Mouse (Mus musculus): ENCODE results near the gene Mylk3. TPM values are rescaled to one million over a fixed set of nuclear protein-coding genes. Genes with fewer than 3 reads are reported as not detected.

The Mylk3 gene
- polyA plus RNA-seq, 1 experiment from 2014 or later: 3.1 TPM

DNA sequence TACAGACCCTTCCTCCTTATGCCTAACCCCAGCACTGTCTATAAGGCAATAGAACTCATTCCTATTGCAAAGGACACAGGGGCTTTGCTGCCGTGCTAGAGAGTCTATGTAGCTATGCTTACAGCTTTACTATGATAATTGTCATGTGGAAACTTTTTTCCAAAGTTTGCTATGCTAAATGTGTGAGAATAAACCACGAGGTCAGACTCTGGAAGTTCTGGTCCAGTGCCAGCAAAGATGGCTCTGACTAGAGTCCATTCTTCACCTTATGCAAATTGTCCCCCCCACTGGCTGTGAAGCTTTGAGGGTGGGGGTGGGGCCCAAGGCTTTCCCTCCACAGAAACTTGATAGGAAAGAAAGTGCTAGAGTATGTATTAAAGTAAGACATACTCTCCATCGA is 9.6 kb downstream of the Mylk3 start:
- no peak overlapping the region for H3K9ac ChIP-seq (ENCODE audit: low read length)
- no peak overlapping the region for H3K4me3 ChIP-seq (ENCODE audit: low read depth, low read length)
- no peak for ATAC-seq (replicated peaks; ENCODE audit: low FRiP score, low TSS enrichment, low read depth)
- H3K4me1 ChIP-seq (replicated peaks; ENCODE audit: control insufficient read depth, insufficient read depth, low read length): peaks cover 26% of the 10 kb centered on the region
- 59% methylated on average over 3 of the region's 3 CpGs for WGBS
- no peak for DNase-seq (ENCODE audit: low spot score)
- no peaks in the 10 kb centered on the region for H3K27me3 ChIP-seq (replicated peaks; ENCODE audit: control insufficient read depth, insufficient read depth, low read length)
- H3K36me3 ChIP-seq (ENCODE audit: control insufficient read depth, insufficient read depth, low read length): no peaks in the 10 kb centered on the region
- no peak overlapping the region for H3K27ac ChIP-seq (ENCODE audit: low read depth)
- H3K4me2 ChIP-seq (ENCODE audit: low read length): no peak overlapping the region
- H3K9me3 ChIP-seq (ENCODE audit: control insufficient read depth, low read length): no peaks in the 10 kb centered on the region

DNA sequence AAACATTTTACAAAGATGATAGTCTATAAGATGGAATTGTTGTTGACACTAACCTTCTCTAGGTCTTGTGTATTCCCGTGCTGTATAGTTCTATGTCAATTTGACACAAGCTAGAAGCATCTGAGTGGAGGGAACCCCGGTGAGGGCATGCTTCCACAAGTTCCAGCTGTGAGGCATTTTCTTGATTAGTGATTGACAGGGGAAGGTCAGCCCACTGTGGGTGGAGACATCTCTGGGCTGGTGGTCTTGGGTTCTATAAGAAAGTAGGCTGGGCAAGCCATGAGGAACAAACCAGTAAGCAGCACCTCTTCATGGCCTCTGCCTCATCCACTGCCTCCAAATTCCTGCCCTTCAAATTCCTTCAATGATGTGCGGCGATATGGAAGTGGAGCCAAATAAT is 11.9 kb downstream of the Mylk3 start:
- no peak overlapping the region for H3K9ac ChIP-seq (ENCODE audit: low read length)
- H3K4me2 ChIP-seq (ENCODE audit: low read length): no peak overlapping the region
- H3K4me1 ChIP-seq (replicated peaks; ENCODE audit: control insufficient read depth, insufficient read depth, low read length): peaks cover 14% of the 10 kb centered on the region
- no peaks in the 10 kb centered on the region for H3K27me3 ChIP-seq (replicated peaks; ENCODE audit: control insufficient read depth, insufficient read depth, low read length)
- no peaks in the 10 kb centered on the region for H3K36me3 ChIP-seq (ENCODE audit: control insufficient read depth, insufficient read depth, low read length)
- no peaks in the 10 kb centered on the region for H3K9me3 ChIP-seq (ENCODE audit: control insufficient read depth, low read length)
- WGBS: 50% methylated on average over 4 of the region's 4 CpGs
- H3K4me3 ChIP-seq (ENCODE audit: low read depth, low read length): no peak overlapping the region
- DNase-seq (ENCODE audit: low spot score) (no peak), ATAC-seq (replicated peaks; ENCODE audit: low FRiP score, low TSS enrichment, low read depth) (no peak)
- H3K27ac ChIP-seq (ENCODE audit: low read depth): no peak overlapping the region

DNA sequence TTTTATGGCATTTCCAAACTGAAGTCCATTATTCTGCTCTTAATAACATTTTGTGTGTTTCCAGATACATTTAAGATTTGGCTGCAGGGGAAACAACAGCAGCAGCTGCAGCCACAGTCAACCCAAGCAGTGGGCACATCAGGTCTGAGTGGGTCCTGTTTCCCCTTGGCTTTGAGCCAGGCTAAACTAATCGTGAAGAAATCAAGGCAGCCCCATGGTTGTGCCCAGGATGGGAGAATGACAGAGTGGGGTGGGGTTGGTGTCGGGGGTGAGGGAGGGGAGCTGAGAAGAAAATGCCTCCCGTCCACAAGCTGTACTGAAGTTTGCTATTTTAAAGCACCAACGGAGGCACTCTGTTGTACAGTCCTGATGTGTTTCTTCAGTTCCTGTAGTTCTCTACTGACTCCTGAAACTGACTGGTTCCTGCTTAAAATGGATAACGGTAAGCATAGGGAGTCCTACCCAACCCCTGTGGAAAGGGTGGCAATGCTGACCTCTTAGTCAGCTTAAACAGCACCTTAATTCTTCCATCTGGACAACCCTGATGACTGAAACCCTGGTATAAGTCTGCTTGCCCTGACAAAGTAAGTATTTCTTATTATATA is 12.6 kb downstream of the Mylk3 start:
- ATAC-seq (replicated peaks; ENCODE audit: low FRiP score, low TSS enrichment, low read depth): no peak

DNA sequence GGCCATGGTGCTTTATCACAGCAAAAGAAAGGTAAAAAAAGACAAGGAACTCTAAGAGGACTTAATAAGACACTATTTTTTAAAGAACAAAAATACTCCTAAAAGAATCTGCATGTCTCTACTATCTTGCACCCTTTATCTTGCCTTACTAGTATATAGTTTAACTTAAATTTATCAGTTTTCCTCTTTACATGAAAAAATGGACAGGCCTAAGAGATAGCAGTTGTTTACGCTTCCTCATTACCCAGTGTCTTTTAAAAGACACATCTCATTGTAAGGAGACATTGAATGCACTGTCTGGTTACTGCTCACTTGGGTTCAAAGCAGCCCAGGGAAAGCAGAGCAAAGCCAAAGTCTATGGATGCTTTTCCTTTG is 13.7 kb downstream of the Mylk3 start:
- ATAC-seq (replicated peaks; ENCODE audit: low FRiP score, low TSS enrichment, low read depth): no peak
- Histone ChIP-seq H3K4me3 (ENCODE audit: low read depth, low read length) (no peak overlapping the region), H3K36me3 (ENCODE audit: control insufficient read depth, insufficient read depth, low read length) (no peaks in the 10 kb centered on the region), H3K27me3 (replicated peaks; ENCODE audit: control insufficient read depth, insufficient read depth, low read length) (no peaks in the 10 kb centered on the region), H3K4me1 (replicated peaks; ENCODE audit: control insufficient read depth, insufficient read depth, low read length) (peaks cover 6% of the 10 kb centered on the region), H3K9me3 (ENCODE audit: control insufficient read depth, low read length) (no peaks in the 10 kb centered on the region), H3K27ac (ENCODE audit: low read depth) (no peak overlapping the region), H3K9ac (ENCODE audit: low read length) (no peak overlapping the region), H3K4me2 (ENCODE audit: low read length) (no peak overlapping the region)
- 94% methylated on average over 1 of the region's 1 CpGs for WGBS
- no peak for DNase-seq (ENCODE audit: low spot score)

More for the DNA sequence above, 12.6 kb downstream of the Mylk3 start:
- no peak for DNase-seq (ENCODE audit: low spot score)
- Histone ChIP-seq H3K27me3 (replicated peaks; ENCODE audit: control insufficient read depth, insufficient read depth, low read length) (no peaks in the 10 kb centered on the region), H3K36me3 (ENCODE audit: control insufficient read depth, insufficient read depth, low read length) (no peaks in the 10 kb centered on the region), H3K4me1 (replicated peaks; ENCODE audit: control insufficient read depth, insufficient read depth, low read length) (peaks cover 7% of the 10 kb centered on the region), H3K9me3 (ENCODE audit: control insufficient read depth, low read length) (no peaks in the 10 kb centered on the region), H3K4me3 (ENCODE audit: low read depth, low read length) (no peak overlapping the region), H3K4me2 (ENCODE audit: low read length) (no peak overlapping the region), H3K9ac (ENCODE audit: low read length) (no peak overlapping the region), H3K27ac (ENCODE audit: low read depth) (no peak overlapping the region)
- WGBS: 64% methylated on average over 5 of the region's 5 CpGs

DNA sequence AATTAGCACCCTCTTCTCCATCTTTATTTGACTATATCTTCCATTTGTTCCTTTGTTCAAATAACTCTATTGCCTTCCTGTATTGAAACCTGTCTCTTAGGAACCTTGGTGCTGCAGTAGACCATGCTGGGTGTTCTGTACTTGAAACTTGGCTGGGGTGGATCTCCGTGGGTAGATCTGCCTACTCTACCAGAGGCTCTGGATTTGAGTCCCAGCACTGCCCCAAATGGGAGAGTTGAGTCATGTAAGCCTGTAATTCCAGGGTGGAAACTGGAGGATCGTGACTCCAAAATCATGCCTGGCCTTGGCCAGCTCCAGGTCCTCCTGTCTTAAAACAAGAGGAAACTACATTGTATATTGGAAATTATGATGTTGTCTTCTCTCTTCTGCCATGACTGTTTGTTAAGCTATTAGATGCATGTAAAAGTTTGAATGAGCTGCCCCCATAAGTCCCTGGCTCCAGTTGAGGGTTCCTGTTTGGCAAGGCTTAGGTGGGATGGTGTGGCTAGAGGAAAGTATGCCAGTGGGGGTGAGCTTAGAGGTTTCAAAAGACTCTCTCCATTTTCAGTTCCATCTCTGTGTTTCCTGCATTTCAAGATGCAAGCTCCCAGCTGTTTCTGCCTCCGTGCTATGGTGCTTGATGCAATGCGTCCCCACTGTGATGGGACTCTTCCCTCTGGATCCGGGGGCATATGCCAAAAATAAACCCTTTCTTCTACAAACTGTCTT is 14.2 kb downstream of the Mylk3 start:
- Histone ChIP-seq H3K9ac (ENCODE audit: low read length) (no peak overlapping the region), H3K4me3 (ENCODE audit: low read depth, low read length) (no peak overlapping the region), H3K36me3 (ENCODE audit: control insufficient read depth, insufficient read depth, low read length) (no peaks in the 10 kb centered on the region), H3K4me2 (ENCODE audit: low read length) (no peak overlapping the region), H3K9me3 (ENCODE audit: control insufficient read depth, low read length) (no peaks in the 10 kb centered on the region), H3K27me3 (replicated peaks; ENCODE audit: control insufficient read depth, insufficient read depth, low read length) (no peaks in the 10 kb centered on the region), H3K27ac (ENCODE audit: low read depth) (no peak overlapping the region), H3K4me1 (replicated peaks; ENCODE audit: control insufficient read depth, insufficient read depth, low read length) (peaks cover 6% of the 10 kb centered on the region)
- WGBS: 80% methylated on average over 5 of the region's 5 CpGs
- no peak for ATAC-seq (replicated peaks; ENCODE audit: low FRiP score, low TSS enrichment, low read depth)
- DNase-seq (ENCODE audit: low spot score): no peak

DNA sequence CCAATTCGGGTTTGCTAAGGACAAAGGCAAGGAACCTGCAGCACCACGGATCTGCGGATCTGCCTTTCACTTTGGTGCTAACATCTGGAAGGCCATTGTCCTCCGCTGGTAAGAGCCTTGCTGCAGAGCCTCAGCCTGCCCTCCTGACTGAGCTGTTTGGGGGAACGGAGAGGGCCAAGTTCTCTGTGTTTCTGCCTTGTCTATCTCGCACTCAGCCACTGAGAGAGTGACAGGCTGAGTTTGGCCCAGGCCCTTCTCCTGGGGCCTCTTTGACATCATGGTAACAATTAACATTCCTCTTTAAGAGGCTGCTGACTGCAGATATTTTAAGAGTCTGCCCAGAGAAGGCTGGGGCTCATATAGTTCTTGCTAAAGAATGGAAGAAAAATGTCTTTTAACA is 21.0 kb downstream of the Mylk3 start:
- 47% methylated on average over 6 of the region's 6 CpGs for WGBS
- no peak overlapping the region for H3K4me3 ChIP-seq (ENCODE audit: low read depth, low read length)
- DNase-seq (ENCODE audit: low spot score): no peak
- ATAC-seq (replicated peaks; ENCODE audit: low FRiP score, low TSS enrichment, low read depth): no peak
- no peaks in the 10 kb centered on the region for H3K9me3 ChIP-seq (ENCODE audit: control insufficient read depth, low read length)
- no peak overlapping the region for H3K27ac ChIP-seq (ENCODE audit: low read depth)
- H3K27me3 ChIP-seq (replicated peaks; ENCODE audit: control insufficient read depth, insufficient read depth, low read length): no peaks in the 10 kb centered on the region
- H3K4me2 ChIP-seq (ENCODE audit: low read length): no peak overlapping the region
- H3K9ac ChIP-seq (ENCODE audit: low read length): no peak overlapping the region
- peaks cover 6% of the 10 kb centered on the region for H3K4me1 ChIP-seq (replicated peaks; ENCODE audit: control insufficient read depth, insufficient read depth, low read length)
- no peaks in the 10 kb centered on the region for H3K36me3 ChIP-seq (ENCODE audit: control insufficient read depth, insufficient read depth, low read length)

DNA sequence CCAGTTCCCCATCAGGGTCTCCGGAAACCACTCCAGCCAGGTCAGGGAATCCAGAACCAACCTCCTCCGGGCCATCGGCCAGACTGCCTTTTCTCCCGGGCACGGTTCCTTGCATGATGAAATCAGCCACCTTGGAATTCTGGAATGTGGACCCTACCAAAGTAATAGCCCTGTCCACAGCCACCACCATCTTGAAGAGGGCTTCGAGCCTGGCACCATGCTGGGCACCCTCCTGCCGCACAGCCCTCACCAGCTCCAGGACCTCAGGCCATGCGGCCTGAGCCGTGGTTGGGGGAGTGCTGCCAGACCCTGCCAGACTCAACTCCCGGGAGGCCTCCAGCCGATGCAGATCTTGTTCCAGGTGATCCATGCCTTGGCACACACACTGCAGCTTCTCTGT is 21.5 kb downstream of the Mylk3 start:
- H3K4me2 ChIP-seq (ENCODE audit: low read length): no peak overlapping the region
- no peak overlapping the region for H3K9ac ChIP-seq (ENCODE audit: low read length)
- H3K9me3 ChIP-seq (ENCODE audit: control insufficient read depth, low read length): no peaks in the 10 kb centered on the region
- no peak overlapping the region for H3K27ac ChIP-seq (ENCODE audit: low read depth)
- DNase-seq (ENCODE audit: low spot score) (no peak), ATAC-seq (replicated peaks; ENCODE audit: low FRiP score, low TSS enrichment, low read depth) (no peak)
- WGBS: 79% methylated on average over 11 of the region's 11 CpGs
- H3K4me3 ChIP-seq (ENCODE audit: low read depth, low read length): no peak overlapping the region
- peaks cover 6% of the 10 kb centered on the region for H3K4me1 ChIP-seq (replicated peaks; ENCODE audit: control insufficient read depth, insufficient read depth, low read length)
- H3K27me3 ChIP-seq (replicated peaks; ENCODE audit: control insufficient read depth, insufficient read depth, low read length): no peaks in the 10 kb centered on the region
- H3K36me3 ChIP-seq (ENCODE audit: control insufficient read depth, insufficient read depth, low read length): no peaks in the 10 kb centered on the region

DNA sequence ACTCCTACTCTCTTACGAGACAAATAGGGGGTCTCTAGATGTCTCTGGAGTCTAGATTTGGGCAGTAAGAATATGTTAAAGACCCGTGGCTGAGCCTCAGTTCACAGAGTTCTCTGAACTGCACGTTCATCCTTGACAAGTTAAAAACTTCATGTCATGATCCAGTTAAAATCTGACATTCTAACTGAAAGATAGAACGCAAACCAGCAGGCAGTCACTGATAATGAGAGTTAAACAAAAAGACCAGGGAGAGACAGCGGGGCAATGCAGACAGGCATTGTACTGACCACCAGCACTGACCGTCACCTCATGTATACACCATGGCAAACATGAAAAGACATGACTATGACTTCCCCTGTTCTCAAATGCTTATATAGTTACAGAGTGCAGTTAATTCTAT is 22.7 kb downstream of the Mylk3 start:
- no peak overlapping the region for H3K4me2 ChIP-seq (ENCODE audit: low read length)
- peaks cover 6% of the 10 kb centered on the region for H3K4me1 ChIP-seq (replicated peaks; ENCODE audit: control insufficient read depth, insufficient read depth, low read length)
- no peaks in the 10 kb centered on the region for H3K9me3 ChIP-seq (ENCODE audit: control insufficient read depth, low read length)
- no peak overlapping the region for H3K27ac ChIP-seq (ENCODE audit: low read depth)
- DNase-seq (ENCODE audit: low spot score) (no peak), ATAC-seq (replicated peaks; ENCODE audit: low FRiP score, low TSS enrichment, low read depth) (no peak)
- no peaks in the 10 kb centered on the region for H3K27me3 ChIP-seq (replicated peaks; ENCODE audit: control insufficient read depth, insufficient read depth, low read length)
- no peaks in the 10 kb centered on the region for H3K36me3 ChIP-seq (ENCODE audit: control insufficient read depth, insufficient read depth, low read length)
- WGBS: 82% methylated on average over 6 of the region's 6 CpGs
- no peak overlapping the region for H3K9ac ChIP-seq (ENCODE audit: low read length)
- H3K4me3 ChIP-seq (ENCODE audit: low read depth, low read length): no peak overlapping the region

DNA sequence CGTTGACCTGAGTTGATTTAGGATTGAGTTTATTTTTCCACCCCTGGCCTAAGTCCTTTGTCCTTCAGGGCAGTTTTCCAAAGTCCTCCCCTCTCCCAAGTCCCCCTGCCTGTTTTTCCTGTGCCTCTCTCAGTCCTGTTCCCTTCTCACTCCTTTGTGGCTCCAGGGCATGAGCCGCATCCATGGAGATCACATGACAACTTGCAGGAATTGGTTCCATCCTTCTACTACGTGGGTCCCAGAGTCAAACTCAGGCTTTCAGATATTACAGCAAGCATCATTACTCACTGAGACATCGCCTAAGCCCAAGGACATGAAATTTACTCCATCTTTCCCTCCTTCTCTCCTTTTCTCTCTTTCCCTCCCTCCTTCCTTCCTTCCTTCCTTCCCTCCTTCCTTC is 23.9 kb downstream of the Mylk3 start:
- ATAC-seq (replicated peaks; ENCODE audit: low FRiP score, low TSS enrichment, low read depth) (no peak), DNase-seq (ENCODE audit: low spot score) (no peak)
- Histone ChIP-seq H3K4me1 (replicated peaks; ENCODE audit: control insufficient read depth, insufficient read depth, low read length) (peaks cover 6% of the 10 kb centered on the region), H3K9me3 (ENCODE audit: control insufficient read depth, low read length) (no peaks in the 10 kb centered on the region), H3K9ac (ENCODE audit: low read length) (no peak overlapping the region), H3K4me2 (ENCODE audit: low read length) (no peak overlapping the region), H3K27ac (ENCODE audit: low read depth) (no peak overlapping the region), H3K4me3 (ENCODE audit: low read depth, low read length) (no peak overlapping the region), H3K27me3 (replicated peaks; ENCODE audit: control insufficient read depth, insufficient read depth, low read length) (no peaks in the 10 kb centered on the region), H3K36me3 (ENCODE audit: control insufficient read depth, insufficient read depth, low read length) (no peaks in the 10 kb centered on the region)
- WGBS: 85% methylated on average over 4 of the region's 4 CpGs
